Mouse (Mus musculus): ENCODE data around the gene Ikzf4.

DNA sequence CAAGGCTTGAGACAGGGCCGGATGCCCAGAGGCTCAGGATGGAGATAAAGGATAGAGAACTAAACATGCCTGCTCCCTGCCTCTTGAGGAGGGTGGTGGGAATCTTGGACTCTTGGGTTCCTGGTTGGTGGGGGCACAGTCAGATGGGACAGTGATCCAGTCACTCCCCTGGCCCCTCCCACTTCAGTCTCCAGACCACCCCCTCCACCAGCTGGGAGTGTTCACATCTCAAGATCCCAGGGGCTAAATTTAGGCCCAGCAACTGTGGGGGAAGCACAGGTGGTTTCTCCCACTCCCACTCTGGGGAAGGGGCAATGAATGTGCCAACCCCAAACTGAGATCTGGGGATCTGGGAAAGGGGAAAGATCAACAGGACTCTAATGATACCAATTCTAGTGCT is 57.7 kb downstream of the Ikzf4 start:
- TF ChIP-seq CTCF (IDR thresholded peaks at IDR 0.05; ENCODE audit: borderline replicate concordance, insufficient read depth, low read depth, low read length), result no peak
- no peak for TF ChIP-seq POLR2A (IDR thresholded peaks at IDR 0.05; ENCODE audit: borderline replicate concordance, insufficient read depth, low read length)

All from cerebellum, adult 2 months (tissue).